Mouse (Mus musculus): ENCODE measurements around the gene Ctnnd2. TPM values are rescaled to one million over a fixed set of nuclear protein-coding genes. Genes with fewer than 3 reads are reported as not detected.

Ctnnd2 gene
- total RNA-seq, 2 experiments from 2014 or later = 223 to 229 TPM

DNA sequence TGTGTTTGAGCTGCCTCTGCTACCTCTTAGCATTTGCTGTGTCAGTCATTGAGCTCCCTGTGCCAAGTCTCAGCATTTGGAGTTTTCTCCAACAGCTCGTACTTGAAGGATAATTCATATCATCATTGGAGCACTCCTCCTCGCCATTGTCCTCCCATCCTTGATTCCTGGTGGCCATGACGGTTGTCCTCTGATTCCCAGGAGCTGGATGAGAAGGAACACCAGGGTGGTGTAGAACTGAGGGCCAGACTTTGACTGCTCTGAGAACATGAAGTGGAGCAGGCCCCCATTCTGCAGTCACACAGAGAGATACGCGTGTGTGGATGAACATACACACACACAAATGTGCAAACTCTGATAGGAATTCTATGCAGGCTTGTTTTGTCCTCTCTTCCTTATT, 605.4 kb downstream of the Ctnnd2 start:
- TF ChIP-seq CTCF (conservative IDR thresholded peaks at IDR 0.05) = no peak

GRCm38 (mm10) chr15:30779903-30780302, 607.5 kb downstream of the Ctnnd2 start:
- TF ChIP-seq CTCF (conservative IDR thresholded peaks at IDR 0.05) = no peak
- DNase-seq (ENCODE audit: low spot score in 2 of 2) = no peak

More for the DNA sequence above, 605.4 kb downstream of the Ctnnd2 start:
- Histone ChIP-seq H3K4me3 (no peak overlapping the region), H3K27ac (no peak overlapping the region)
- no peak for DNase-seq (ENCODE audit: low spot score in 2 of 2)

DNA sequence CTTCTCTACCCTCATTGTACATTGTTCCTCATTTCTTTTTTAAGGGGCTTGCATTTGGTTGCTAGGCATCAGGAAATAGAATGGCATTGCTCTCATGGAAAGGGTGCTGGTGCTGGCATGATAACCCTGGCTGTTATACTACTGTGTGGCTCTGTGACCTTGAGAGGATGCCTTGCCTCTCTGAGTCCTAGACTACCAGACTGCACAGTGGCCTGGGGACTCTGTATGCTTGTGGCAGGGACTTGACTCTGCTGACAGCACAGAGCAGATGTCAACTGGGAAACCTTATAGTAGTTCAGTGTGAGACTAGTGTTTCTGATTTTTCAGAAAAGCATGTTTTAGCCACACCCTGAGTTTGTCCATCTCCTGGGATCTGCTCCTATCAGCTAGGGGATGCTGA, 608.6 kb downstream of the Ctnnd2 start:
- no peak overlapping the region for H3K27ac ChIP-seq
- no peak for DNase-seq (ENCODE audit: low spot score in 2 of 2)
- TF ChIP-seq CTCF (conservative IDR thresholded peaks at IDR 0.05) = no peak

More at GRCm38 (mm10) chr15:30779903-30780302, 607.5 kb downstream of the Ctnnd2 start:
- Histone ChIP-seq H3K4me3 (no peak overlapping the region), H3K27ac (no peak overlapping the region)

GRCm38 (mm10) chr15:30785706-30786320, 613.4 kb downstream of the Ctnnd2 start:
- TF ChIP-seq CTCF (conservative IDR thresholded peaks at IDR 0.05) = no peak
- H3K27ac ChIP-seq = no peak overlapping the region
- DNase-seq (ENCODE audit: low spot score in 2 of 2) = no peak
- H3K4me3 ChIP-seq = no peak overlapping the region

More for the DNA sequence above, 608.6 kb downstream of the Ctnnd2 start:
- no peak overlapping the region for H3K4me3 ChIP-seq

DNA sequence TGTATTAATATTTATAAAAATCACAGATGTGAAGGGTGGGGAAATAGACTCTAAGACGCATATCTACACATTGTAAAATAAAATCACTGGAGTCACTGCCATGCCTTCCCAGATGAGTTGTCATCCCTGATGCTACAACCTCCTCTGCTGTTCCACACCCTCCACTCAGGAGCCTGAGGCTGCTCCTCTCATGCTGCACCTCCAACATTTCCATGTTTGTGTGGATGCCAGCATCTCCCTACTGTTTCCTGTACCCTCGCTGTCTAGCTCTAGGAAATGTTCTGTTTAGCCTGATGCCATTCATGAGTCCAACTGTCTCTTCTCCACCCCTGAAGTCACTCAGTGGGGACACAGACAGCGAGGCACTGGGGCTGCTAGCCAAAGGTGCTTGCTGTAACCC, 620.9 kb downstream of the Ctnnd2 start:
- Histone ChIP-seq H3K27ac (no peak overlapping the region), H3K4me3 (no peak overlapping the region)
- TF ChIP-seq CTCF (conservative IDR thresholded peaks at IDR 0.05) = no peak
- no peak for DNase-seq (ENCODE audit: low spot score in 2 of 2)

- Histone ChIP-seq H3K27ac (no peak overlapping the region), H3K4me3 (no peak overlapping the region)
- no peak for DNase-seq (ENCODE audit: low spot score in 2 of 2)
- no peak for TF ChIP-seq CTCF (conservative IDR thresholded peaks at IDR 0.05)
Observed at GRCm38 (mm10) chr15:30795723-30796122, 623.3 kb downstream of the Ctnnd2 start.

- peak overlapping the region; percentile 23; the same call in 1 of the 2 replicates for H3K27ac ChIP-seq
- DNase-seq (ENCODE audit: low spot score in 2 of 2) = peak; percentile 26 to 53
- 0 out of 2 replicates have a peak, but pooled peaks have one; percentile 5 for TF ChIP-seq CTCF (conservative IDR thresholded peaks at IDR 0.05)
- no peak overlapping the region for H3K4me3 ChIP-seq
Observed at GRCm38 (mm10) chr15:30827424-30828263, 655.3 kb downstream of the Ctnnd2 start.

DNA sequence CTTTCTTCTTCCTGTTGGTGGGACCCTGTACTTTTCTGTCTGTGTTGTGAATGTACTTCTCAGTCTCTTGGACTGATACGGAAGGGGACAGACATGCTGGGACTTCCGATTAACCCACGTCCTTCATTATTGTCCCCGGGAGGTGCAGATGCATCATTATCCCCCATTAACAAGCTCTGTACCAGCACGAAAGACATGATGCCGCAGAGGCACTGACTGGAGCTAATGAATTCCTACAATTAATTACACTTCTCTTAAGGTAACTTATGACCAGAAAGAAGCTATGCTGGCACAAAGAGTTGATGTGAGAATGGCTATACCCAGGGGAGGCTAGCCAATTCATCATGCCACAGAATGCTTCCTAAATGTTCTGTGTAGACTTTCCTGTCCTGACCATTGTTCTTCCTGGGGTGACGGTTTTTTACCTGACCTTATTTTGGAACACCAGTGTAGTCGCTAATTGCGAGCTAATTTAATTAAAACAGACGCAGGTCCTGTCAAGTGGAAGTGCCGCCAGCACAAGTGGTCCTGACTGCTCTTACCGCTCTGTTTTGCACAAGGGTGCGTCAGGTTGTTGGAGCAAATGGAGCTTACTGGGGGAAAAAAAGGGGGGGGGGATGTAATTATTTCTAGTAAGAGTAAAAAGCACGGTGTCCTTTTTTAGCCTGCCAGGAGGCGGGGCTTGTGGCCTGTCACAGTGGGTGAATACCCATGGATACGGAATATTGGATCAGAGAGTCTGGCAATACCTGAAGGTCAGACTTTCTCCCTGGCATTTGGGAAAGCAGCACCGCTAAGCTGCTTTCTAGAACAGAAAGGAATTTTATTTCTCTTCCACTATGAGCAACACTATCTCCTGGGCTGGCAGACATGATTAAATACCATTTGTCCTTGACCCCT, 685.1 kb downstream of the Ctnnd2 start:
- Histone ChIP-seq H3K27ac (no peak overlapping the region), H3K4me3 (no peak overlapping the region)
- DNase-seq (ENCODE audit: low spot score in 2 of 2) = no peak
- TF ChIP-seq CTCF (conservative IDR thresholded peaks at IDR 0.05) = no peak

DNA sequence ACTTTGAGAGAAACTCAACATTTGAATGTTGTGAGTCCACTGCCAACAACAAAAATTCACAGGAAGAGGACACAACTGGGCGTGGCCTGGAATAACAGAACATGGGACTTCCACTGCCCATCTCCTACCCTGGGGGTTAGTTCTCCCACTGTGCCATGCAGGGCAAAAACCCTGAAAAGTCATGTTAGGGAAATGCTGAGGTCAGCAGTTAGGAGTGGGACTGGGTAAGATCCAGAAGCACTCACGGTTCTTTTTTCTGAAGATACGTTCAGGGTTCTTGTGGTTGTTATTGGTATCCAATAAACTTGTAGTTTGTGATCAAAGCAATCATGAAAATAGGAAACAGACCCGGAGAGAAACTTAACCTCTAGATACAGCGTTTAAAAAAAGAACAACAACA, 695.0 kb downstream of the Ctnnd2 start:
- DNase-seq (ENCODE audit: low spot score in 2 of 2) = no peak
- H3K4me3 ChIP-seq = no peak overlapping the region
- H3K27ac ChIP-seq = no peak overlapping the region
- TF ChIP-seq CTCF (conservative IDR thresholded peaks at IDR 0.05) = no peak

DNA sequence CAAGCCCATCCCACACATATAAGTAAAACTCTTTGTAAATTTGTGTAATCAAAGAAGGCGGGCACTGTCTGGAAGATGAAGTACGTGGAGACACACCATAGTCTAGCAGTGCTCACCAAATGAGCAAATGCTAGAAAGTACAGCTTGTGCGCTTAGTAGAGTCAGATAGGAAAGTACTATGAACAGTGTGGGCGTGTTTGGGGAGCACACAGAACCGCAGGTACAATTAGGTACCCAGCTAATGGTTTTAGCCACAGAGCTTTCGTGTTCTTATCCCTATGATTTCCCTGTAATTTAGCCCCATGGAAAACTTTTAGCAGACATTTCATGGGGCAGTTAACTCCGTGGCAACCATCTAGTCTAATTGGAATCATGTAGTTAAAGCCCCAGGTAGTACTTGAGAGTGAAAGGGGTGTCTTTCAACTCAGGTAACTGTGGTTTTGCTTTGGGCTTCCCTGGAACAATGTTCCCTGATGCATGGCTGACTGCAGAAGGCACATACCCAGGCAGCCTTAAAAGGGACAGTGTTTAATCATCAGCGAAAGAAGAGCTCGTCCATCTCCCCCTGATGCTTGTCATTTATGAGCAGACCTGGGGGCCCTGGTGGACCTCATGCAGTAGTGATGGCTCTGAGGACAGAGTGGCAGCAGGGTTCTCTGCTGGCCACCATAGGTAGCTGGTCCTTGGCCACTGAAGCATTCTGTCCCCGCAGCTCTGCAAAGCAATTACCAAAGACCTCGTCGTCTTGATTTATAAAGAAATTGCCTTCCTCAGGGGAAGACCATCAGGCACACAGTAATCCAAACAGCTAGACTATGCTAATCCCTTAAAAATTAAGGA, 697.5 kb downstream of the Ctnnd2 start:
- Histone ChIP-seq H3K27ac (no peak overlapping the region), H3K4me3 (no peak overlapping the region)
- no peak for TF ChIP-seq CTCF (conservative IDR thresholded peaks at IDR 0.05)
- no peak for DNase-seq (ENCODE audit: low spot score in 2 of 2)

GRCm38 (mm10) chr15:30875523-30875922, 703.1 kb downstream of the Ctnnd2 start:
- no peak for TF ChIP-seq CTCF (conservative IDR thresholded peaks at IDR 0.05)
- no peak for DNase-seq (ENCODE audit: low spot score in 2 of 2)
- H3K4me3 ChIP-seq = no peak overlapping the region
- H3K27ac ChIP-seq = no peak overlapping the region
